Mouse (Mus musculus): ENCODE results near the gene Ldlr.
A peak's percentile ranks its signal among the peaks of the same experiment; 100 is the strongest.
"Not testable (repeated sequence)": the region's sequence is repeated elsewhere in the genome, so short reads cannot be mapped to it uniquely, and the experiment has no call there.

Gene Ldlr

GRCm38 (mm10) chr9:21723377-21724146 is at the start of gene Ldlr:
TSS of gene Ldlr (plus strand) at chr9:21723483.
- peak; percentile 92 for DNase-seq (ENCODE audit: low spot score)

- DNase-seq (ENCODE audit: low spot score), result no peak
These were observed 45.6 kb upstream of the Ldlr start for GRCm38 (mm10) chr9:21677706-21678105.

- no peak for DNase-seq (ENCODE audit: low spot score)
These were observed 42.8 kb upstream of the Ldlr start for GRCm38 (mm10) chr9:21680448-21680847.

GRCm38 (mm10) chr9:21682827-21683226 is 40.5 kb upstream of the Ldlr start:
- DNase-seq (ENCODE audit: low spot score), result no peak

DNA sequence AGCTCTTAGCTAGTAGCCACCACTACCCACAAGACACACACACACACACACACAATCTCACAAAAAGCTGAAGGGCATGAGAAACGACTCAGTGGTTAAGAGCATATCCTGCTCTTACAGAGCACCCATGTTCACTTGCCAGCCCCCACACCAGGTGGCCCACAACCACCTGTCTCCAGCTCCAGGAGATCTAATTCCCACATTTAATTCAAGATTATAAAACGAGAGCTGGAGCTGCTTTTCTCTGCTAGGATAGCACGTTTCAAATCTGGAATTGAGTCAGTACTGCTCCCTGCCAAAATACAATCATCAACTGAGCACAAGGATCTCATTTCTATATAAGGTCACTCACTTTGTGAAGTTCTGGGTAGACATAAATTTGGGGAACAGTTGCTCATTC is 39.4 kb upstream of the Ldlr start:
- no peak for DNase-seq (ENCODE audit: low spot score)

DNA sequence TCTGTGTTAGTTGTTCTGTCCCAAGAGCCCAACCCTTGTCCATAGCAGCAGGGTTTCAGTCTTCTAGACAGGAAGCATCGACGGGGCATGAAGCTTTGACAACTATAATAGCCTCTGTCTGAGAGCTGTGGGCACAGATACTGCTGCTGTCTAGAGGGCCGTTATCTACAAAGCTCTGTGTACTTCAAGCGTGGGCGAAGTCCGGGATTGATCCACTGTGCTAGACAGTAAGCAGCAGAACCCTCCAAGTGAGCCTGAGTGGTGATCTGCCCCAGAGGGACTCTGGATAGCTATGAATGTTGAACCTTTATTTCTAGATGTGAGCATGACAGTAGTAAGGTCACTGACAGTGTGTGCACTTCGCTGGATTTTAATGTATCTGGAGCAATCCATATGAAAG is 34.7 kb upstream of the Ldlr start:
- DNase-seq (ENCODE audit: low spot score), result no peak

DNA sequence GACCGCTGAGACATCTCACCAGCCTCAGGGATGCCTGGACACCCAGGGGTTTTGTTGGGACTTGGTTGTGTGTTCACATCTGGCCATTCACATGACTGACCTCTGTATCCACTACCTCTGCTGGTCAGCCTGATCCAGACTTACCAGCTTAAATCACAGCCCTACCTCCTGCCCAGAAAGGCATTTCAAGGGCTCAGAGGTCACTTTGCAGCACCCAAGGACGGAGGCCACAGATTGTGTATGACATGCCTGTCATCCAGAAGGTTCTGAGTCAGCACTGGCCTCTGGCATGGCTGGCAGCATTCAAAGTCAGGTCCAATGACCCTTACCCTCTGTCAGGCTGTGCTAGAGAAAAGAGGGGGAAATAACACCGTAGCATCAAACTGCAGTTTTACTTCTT is 33.3 kb upstream of the Ldlr start:
- DNase-seq (ENCODE audit: low spot score), result no peak

- peak; percentile 31 for DNase-seq (ENCODE audit: low spot score)
These were observed 31.4 kb upstream of the Ldlr start for GRCm38 (mm10) chr9:21691862-21692261.

DNA sequence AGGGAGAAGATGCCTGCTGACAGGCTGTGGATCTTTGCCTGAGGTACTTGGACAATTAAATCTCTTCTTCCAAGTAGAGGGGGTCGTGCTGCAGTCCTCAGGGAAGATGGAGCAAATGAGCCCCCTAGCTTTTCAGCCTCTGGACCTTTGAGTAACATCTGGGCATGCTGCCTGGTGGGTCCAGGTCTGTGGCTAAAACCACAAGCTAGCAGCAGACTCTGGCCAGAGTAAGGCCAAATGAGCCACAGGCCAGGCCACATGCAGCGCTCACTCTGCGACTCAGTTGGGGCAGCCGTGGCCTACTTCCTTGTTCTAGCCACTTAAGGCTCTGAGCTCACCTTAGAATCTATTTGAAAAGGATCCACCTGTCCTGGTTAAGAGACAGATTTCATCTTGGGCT is 30.8 kb upstream of the Ldlr start:
- DNase-seq (ENCODE audit: low spot score), result no peak

- DNase-seq (ENCODE audit: low spot score), result no peak
These were observed 29.2 kb upstream of the Ldlr start for GRCm38 (mm10) chr9:21694071-21694470.

DNA sequence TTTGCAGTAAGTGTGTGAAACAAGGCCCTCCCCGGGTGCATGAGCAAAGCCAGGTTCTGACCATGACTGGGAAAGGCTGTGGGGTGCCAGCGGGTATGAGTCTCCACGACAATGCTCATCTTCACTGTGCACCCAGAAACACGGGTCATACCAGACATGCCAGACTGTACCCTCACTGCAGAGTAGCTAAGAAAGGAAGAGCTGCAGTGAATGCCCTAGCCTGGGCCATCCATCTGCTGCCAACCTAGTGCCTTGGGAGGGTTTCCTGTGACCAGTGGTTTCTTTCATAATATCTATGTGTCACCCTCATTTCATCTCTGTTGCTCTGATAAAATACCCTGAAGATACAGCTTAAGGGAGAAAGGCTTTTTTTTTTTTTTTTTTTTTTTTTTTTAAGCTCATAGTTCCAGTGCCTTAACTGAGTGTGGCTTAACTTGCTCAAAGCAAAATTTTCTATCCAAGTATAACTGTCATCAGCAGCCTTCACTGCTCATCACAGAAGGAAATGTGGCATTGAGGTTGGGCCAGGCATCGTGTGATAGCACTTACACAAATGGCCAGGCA is 28.0 kb upstream of the Ldlr start:
- no peak for DNase-seq (ENCODE audit: low spot score)

DNA sequence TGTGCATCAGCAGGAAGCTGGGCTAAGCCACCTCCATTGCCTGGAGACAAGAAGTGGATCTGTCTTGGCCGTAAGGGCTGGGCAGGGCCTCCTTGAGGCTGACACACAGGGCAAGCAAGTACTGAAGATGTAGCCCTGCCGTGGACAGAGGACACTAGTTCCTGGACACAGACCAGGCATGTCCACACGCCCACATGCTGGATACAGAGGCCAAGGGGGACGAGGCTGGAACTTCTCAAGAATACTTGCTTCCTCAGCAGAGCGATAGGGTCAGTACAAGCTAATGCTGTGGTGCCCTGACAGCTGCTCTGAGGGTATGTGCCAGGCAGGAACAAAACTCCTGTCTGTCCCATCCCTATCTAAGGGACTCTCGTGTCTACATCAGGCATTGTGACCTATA is 26.2 kb upstream of the Ldlr start:
- no peak for DNase-seq (ENCODE audit: low spot score)

DNA sequence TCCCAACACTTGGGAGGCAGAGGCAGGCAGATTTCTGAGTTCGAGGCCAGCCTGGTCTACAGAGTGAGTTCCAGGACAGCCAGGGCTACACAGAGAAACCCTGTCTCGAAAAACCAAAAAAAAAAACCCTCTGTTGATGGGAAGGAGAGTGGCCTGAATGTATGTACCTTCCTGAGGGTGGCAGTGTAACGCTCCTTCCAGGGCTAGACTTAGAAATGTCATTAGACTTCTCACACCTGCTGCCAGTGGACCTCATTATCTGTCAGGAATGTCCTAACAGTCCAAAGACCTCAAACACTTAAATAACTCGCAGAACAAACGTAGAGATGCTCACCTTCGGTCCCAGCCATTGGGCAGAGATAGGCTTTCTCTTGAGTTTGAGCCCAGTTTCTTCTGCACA is 24.0 kb upstream of the Ldlr start:
- DNase-seq (ENCODE audit: low spot score), result not testable (repeated sequence)

DNA sequence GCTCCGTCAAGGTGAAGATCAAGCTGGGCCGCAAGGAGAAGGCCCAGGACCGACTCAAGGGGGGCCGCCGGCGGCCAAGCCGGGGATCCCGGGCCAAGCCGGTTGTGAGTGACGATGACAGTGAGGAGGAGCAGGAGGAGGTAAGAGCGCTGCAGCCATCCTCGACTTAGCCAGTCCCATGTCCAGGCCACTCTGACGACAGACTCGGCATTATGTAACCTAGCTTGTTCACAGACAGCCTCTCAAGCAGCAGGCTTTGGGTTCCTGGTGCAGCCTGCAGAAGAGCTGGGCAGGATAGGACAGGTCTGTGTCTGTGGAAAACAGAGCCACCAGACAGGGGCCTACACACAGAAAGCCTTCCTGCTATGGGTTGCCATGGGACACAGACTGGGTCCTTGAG is 22.2 kb upstream of the Ldlr start:
- no peak for DNase-seq (ENCODE audit: low spot score)

DNA sequence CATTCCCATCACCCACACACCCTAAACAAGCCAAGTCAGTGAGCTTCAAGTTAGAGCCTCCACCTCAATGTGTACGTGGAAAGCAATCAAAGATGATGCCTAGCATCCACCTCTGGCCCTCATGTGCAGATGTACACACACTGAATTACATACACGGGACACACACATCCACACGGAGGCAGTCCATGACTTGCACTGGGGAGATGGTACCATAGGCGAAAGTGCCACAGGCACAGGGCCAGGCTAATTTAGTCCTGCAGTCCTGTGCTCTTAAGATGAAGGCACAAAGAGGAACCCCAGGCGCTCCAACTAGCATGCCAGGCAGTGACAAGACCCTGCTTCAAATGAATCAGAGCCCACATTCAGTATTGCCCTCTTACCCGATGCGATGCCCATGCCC is 19.8 kb upstream of the Ldlr start:
- DNase-seq (ENCODE audit: low spot score), result no peak

DNA sequence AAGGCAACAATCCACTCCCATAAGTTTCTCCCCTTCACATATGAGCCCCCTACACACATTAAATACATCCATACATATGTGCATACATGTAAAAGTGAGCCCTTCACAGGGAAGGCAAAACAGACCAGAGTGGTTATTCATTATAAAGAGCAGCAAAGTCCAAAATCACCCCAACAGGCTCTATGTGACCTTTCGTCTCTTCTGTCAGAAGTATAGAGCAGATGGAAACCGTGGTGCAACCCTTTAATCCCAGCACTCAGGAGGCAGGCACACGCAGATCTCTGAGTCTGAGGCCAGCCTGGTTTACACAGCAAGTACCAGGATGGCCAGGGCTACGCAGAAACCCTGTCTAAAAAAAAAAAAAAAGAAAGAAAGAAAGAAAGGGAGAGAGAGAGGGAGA is 17.2 kb upstream of the Ldlr start:
- no peak for DNase-seq (ENCODE audit: low spot score)

DNA sequence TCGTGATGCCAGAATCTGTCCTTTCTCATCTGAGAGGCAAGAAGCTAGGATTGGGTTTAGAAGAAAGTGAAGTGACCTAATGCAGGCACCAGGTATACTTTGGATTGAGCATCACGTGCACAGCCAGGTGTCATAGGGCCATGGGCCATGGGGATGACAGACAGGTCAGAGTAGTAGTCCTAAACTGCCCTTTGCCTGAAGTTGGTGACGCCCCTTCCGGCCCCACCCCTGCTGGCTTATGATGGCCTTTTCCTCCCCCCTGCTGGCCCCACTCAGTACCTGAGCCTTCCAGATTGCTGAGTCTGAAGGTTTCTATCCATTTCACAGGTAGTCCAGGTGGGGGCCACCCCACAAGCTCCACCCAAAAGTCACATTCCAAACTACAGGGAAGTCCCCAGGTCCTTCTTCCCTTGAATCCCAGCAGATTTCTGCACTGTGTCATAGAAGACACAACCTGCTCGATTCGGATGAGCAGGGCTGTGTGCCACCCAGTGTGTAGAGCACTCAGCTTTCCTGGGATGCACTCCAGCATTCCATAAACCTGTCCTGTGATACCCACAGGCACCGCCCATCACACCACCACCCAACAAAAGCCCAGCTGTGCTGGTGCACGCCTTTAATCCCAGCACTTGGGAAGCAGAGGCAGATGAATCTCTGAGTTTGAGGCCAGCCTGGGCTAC is 16.6 kb upstream of the Ldlr start:
- DNase-seq (ENCODE audit: low spot score), result no peak

GRCm38 (mm10) chr9:21709340-21709739 is 13.9 kb upstream of the Ldlr start:
- DNase-seq (ENCODE audit: low spot score), result no peak

DNA sequence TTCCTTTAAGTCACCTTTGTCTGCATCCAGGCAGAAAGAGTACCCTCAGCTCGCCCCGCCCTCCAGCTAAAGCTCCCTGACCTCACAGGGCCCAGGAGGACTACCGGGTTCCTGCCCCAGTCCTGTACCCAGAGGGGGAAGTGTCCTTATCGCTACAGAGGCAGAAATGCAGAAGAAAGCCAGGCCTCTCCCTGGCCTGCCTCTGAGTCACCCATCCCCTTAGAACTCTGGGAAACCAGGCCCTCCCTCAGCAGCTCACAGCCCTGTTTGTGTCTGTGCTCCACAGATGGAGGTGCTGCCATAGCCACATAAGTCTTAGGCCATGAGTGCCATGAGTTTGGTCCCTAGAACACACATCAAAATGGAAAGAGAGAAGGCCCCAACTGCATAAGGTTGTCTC is 8.0 kb upstream of the Ldlr start:
- peak; percentile 85 for DNase-seq (ENCODE audit: low spot score)

- no peak for DNase-seq (ENCODE audit: low spot score)
These were observed 6.3 kb upstream of the Ldlr start for GRCm38 (mm10) chr9:21717015-21717414.

- DNase-seq (ENCODE audit: low spot score), result no peak
These were observed 2.2 kb upstream of the Ldlr start for GRCm38 (mm10) chr9:21721036-21721435.

GRCm38 (mm10) chr9:21724147-21724536 is 859 bp downstream of the Ldlr start:
- peak; percentile 90 for DNase-seq (ENCODE audit: low spot score)

All from MN1 (cell line).